Mouse (Mus musculus) CH12F3 (cell line): ENCODE data around the gene Vti1a.

Source experiments
- in situ Hi-C: fragments of 300-500 bp; cut with MboI; formaldehyde crosslinking; loops from 2 replicates; pipeline ENCODE4 v1.14.3; 2020; ENCODE audit warnings: low sequenced_read_pairs

Gene Vti1a

GRCm38 (mm10) chr19:55509618-55510017, 193.5 kb downstream of the Vti1a start:
- in situ Hi-C loops = no loop called here

GRCm38 (mm10) chr19:55513941-55514340, 197.8 kb downstream of the Vti1a start:
- in situ Hi-C loops = no loop called here

GRCm38 (mm10) chr19:55520236-55520635, 204.1 kb downstream of the Vti1a start:
- in situ Hi-C loops = no loop called here

DNA sequence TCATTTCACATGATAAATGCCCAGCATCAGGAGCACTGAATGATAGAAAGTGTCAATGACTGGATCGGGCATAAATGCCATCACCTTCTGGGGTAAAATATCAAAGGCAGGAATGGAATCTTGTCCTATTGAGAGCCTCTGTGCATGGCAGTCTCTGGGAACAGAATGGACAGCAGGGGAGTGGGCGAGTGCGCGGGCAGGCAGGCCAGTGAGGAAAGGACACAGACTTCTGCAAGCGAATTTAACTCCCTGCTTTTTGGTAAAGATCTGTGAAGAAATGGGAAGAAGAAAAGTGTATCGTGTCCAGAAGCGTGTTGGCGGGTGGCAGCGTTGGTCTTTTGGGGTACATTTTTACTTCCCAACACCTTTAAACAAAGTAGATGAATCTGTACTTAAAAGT, 207.2 kb downstream of the Vti1a start:
- in situ Hi-C loops = no loop called here

DNA sequence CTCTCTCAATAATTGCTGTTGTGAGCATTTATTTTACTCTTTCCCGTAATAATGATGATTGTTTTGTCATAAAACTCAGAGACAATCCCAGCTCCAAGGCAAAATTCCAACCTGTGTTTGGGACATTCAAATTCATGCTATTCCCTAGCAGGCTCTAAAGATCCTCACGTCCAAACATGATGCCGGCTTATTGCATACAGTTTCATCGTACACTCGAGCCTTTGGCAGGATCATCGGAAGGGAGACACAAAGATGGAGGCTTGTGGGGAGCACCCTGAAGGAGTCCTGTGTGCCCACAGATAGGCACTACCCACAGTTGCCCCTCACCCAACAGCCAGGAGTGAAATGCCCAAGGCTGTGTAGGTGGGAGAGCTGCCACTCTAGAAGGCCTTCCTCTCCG, 208.3 kb downstream of the Vti1a start:
- in situ Hi-C loops = no loop called here

GRCm38 (mm10) chr19:55525056-55525455, 209.0 kb downstream of the Vti1a start:
- in situ Hi-C loops = no loop called here

GRCm38 (mm10) chr19:55526717-55527235, 210.7 kb downstream of the Vti1a start:
- in situ Hi-C loops = no loop called here

DNA sequence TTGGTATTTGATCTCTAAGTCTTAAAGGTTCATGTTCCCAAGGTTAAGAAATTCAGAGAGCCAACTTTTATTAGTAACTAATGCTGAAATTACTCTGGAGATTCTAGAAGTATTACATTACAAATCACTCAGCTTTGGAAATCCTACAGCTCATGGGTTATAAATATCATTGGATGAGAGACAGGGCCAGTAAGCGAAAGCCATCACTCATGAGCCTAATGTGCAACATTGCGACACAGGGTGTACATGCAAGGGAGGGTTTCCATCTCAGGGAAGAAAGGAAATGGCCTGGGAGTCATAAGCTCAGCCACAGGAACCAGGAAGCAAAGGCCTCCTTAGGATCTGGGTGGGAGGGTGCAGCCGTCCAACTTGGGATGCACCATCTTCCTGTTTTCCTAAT, 213.9 kb downstream of the Vti1a start:
- in situ Hi-C loops = no loop called here

GRCm38 (mm10) chr19:55532681-55533080, 216.6 kb downstream of the Vti1a start:
- in situ Hi-C loops = no loop called here

GRCm38 (mm10) chr19:55536273-55536937, 220.3 kb downstream of the Vti1a start:
- in situ Hi-C loops = no loop called here

DNA sequence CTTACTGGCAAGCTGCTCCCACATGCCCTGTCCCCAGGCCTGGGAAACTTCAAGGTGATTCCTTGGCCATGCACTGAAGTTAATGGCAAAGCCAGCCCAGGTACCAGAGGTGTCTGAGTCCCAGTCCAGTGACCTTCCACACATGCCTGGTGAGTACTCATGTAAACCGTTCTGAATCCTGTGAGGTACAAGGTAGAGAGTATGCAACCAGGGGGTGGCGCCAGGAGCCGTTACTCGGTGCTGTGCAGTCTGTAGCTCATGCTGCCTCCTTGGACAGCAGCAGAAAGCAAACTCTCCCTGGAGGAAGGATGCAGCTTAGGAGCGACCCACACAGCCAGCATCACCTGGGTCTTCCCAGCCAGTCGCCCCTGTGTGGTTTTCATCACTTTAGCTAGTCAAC, 221.6 kb downstream of the Vti1a start:
- in situ Hi-C loops = no loop called here

DNA sequence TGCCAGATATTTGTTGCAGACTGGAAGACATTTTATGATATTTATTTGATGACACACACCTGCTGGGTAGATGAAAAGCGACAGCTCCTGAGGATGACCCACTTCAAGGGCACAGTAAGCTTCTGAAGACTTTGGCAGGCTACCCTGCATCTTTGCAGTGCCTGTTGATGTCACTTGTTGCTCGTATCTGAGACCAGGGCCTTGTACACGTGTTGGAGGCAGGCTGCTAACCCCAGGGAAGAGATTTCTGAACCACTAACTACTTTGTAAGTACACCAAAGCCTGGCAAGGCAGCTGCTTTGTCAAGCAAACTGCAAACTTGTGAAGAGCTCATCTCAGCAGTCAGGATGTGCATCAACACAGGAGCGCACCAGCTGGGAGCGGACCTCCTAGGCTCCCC, 225.5 kb downstream of the Vti1a start:
- in situ Hi-C loops = no loop called here

- in situ Hi-C loops = no loop called here
Observed at GRCm38 (mm10) chr19:55542461-55542860, 226.4 kb downstream of the Vti1a start.

DNA sequence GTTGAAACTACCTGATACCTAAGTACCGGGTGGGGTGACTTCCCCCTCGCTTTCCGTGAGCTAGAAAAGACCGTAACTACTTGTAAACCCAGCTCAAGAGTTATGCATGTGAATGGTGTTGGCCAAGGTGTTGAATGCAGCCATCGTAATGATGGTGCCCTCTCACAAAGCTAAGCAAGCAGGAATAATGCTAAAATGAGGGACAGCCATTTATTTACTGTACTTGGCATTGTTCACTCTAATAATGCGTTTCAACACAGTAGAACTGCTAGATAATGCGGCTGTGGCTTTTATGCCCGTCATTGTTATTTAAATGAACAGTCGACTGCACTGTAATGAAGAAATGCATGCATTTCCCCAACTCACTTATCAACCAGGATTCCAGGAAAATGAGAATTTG, 227.1 kb downstream of the Vti1a start:
- in situ Hi-C loops = no loop called here

GRCm38 (mm10) chr19:55544498-55544897, 228.4 kb downstream of the Vti1a start:
- in situ Hi-C loops = no loop called here

DNA sequence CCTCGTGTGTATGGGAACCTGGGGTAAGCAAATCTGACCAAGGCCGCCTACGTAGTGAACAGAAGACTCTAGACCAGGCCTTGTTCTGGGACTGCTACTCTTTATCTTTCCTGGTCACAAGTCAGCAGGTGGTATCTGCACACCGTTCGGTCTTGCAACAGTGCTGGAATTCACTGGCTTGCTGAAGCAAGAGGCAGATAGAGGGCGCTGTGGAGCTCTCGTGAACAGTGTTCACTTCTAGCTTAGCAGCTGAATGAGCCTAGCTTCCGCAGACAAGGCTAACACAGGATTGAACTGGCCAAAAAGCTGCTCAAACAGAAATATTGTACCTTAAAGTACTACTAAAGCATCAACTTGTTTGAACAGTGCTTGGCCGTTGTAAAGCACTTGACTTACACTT, 229.4 kb downstream of the Vti1a start:
- in situ Hi-C loops = no loop called here

GRCm38 (mm10) chr19:55546009-55546528, 230.0 kb downstream of the Vti1a start:
- in situ Hi-C loops = no loop called here

- in situ Hi-C loops = no loop called here
Observed at GRCm38 (mm10) chr19:55548206-55548605, 232.1 kb downstream of the Vti1a start.

- in situ Hi-C loops = no loop called here
Observed at GRCm38 (mm10) chr19:55548656-55549055, 232.6 kb downstream of the Vti1a start.

DNA sequence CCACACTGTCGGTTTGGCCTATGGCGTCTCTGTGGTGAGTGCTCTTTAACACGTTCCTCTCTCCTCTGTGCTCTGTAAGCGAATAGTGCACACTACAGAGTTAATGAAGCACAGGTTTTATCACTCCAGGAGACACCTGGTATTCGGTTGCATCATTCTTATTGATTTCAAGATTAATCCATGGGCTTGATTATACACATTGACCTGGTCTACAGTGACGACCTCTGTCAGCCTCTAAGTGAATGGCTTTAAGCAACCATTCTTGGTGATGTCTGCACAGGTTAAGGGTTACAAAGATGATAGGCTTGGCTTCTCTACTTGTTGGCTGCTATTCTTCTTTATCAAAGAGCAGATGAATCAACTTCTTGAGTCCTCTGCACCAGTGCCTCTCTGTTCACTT, 234.1 kb downstream of the Vti1a start:
- in situ Hi-C loops = no loop called here

- in situ Hi-C loops = no loop called here
Observed at GRCm38 (mm10) chr19:55552339-55552738, 236.2 kb downstream of the Vti1a start.

DNA sequence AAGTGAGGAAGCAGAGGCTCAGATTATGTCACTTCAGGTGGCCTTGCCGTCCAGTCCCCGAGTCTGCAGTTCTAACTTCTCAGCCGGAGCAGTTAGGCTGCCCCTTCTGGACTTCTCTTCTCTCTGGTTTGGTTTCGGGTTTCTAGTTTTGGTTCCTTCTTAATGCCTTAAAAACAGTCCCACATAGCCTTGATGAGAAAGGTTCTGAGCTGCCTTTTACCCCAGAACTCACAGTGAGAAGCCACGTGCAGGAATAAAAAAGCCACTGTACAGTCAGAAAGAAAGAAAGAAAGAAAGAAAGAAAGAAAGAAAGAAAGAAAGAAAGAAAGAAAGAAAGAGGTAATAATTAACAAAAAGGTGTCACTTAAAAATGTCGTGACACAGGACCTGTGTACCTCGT, 236.8 kb downstream of the Vti1a start:
- in situ Hi-C loops = no loop called here

DNA sequence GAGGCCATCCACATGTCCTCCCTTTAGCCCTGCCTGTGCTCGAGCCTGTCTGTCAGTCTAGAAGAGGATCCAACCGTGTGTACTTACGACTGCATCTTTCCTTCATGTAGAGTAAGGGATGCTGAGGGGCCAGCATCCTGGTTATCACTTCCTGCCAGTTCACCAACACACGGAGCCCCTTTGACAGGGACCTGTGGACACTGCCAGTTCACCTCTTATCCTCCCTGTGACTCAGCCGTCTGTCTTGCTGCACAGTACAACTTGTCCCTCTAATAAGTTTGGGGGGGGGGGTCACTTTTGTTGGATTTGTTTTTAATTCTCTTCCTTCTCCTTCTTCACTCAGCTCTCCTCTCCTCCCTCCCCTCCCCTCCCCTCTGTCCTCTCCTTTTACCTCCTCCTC, 238.2 kb downstream of the Vti1a start:
- in situ Hi-C loops = no loop called here
